Mouse (Mus musculus) hindbrain, embryonic 12.5 days (tissue): ENCODE measurements around the gene Hvcn1. TPM values are rescaled to one million over a fixed set of nuclear protein-coding genes. Genes with fewer than 3 reads are reported as not detected.
"Not testable (repeated sequence)": the region's sequence is repeated elsewhere in the genome, so short reads cannot be mapped to it uniquely, and the experiment has no call there.

ENCODE experiments used
- ATAC-seq: fragments of 200-750 bp; cut with Nextera tagmentation; 2 replicates; pipeline ENCODE4 v1.8.0; 2017; ENCODE audit warnings: moderate TSS enrichment; ENCODE audit not compliant: low FRiP score
- H3K27ac ChIP-seq: fragments of 300-500 bp; sonication (generic); 2 replicates; pipeline ENCODE4 v1.5.1; 2016; ENCODE audit warnings: mild to moderate bottlenecking
- H3K27me3 ChIP-seq: fragments of 300-500 bp; sonication (generic); 2 replicates; pipeline ENCODE4 v1.6.1; 2016; ENCODE audit warnings: mild to moderate bottlenecking
- H3K36me3 ChIP-seq: fragments of 300-500 bp; sonication (generic); 2 replicates; pipeline ENCODE4 v1.6.1; 2016; ENCODE audit warnings: mild to moderate bottlenecking
- H3K4me1 ChIP-seq: fragments of 300-500 bp; sonication (generic); 2 replicates; pipeline ENCODE4 v1.6.1; 2016
- H3K4me2 ChIP-seq: fragments of 300-500 bp; sonication (generic); replicated peaks from 2 replicates; pipeline ENCODE4 v1.6.1; 2016; ENCODE audit warnings: mild to moderate bottlenecking
- H3K4me3 ChIP-seq: fragments of 300-500 bp; sonication (generic); 2 replicates; pipeline ENCODE4 v1.5.1; 2016; ENCODE audit warnings: mild to moderate bottlenecking
- H3K9ac ChIP-seq: fragments of 300-500 bp; sonication (generic); 2 replicates; pipeline ENCODE4 v1.6.1; 2016; ENCODE audit warnings: mild to moderate bottlenecking, moderate library complexity
- H3K9me3 ChIP-seq: fragments of 300-500 bp; sonication (generic); replicated peaks from 2 replicates; pipeline ENCODE4 v1.6.1; 2016; ENCODE audit warnings: mild to moderate bottlenecking
- WGBS: fragments of 180-500 bp; shearing (Covaris S2); methylation state at CpG from one replicate; pipeline ENCODE4 v1.1.7; 2016; 5-methylcytosine and 5-hydroxymethylcytosine counted together
- polyA plus RNA-seq: library from polyadenylated mRNA; unstranded; fragments of >200 nt; fragmentation: Nextera tagmentation; extraction: Ambion mirVana; gene quantifications from 2 replicates; pipeline ENCODE4 v1.2.1, GENCODE M21; 2016

The Hvcn1 gene
- polyA plus RNA-seq, 1 experiment from 2014 or later: 6.7 TPM

DNA sequence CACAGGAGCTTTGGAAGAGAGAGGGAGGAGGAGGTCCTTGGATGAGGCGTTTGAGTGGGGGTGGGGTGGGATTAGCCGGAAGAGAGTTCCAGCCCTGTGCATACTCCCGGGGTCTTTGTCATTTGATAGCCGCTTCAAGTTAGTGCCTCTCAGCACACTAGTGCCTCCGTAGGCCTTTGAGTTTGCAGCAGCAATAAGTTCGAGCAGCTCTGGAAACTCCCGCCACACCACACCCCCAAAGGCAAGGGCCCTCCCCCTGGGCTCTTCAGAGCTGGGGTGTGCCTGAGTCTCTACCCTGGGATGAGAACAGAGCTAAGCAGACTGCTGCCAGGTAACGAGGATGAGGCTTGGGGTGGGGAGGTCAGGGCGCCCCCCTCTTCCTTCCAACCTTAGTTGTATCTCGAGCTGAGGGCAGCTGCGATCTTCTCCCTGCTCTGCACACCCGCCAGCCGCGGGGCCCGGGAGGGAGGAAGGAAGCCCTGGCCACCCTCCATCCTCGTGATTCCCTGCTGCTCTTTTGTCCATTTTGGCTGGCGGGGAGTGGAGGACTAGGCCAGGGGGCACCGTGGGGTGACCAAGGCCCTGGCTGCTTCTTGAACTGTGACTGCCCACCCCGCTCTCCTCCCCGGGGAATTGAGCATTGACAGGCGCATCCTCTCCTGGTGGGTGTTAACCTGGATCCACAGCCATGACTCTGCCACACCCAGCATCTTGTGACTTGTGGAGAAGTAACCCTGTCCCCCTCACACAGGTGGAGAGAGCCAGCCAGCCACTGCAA lies 3.2 kb downstream of the Hvcn1 start:
- 5% methylated on average over 20 of the region's 21 CpGs for WGBS
- Histone ChIP-seq H3K4me1 (peaks cover 14% of the 10 kb centered on the region), H3K9me3 (0 out of 2 replicates have a peak, but pooled peaks cover 4% of the 10 kb centered on the region), H3K36me3 (no peaks in the 10 kb centered on the region), H3K4me3 (peak overlapping the region; percentile 22), H3K9ac (peak overlapping the region; percentile 47; the same call in 1 of the 2 replicates), H3K4me2 (peak overlapping the region; percentile 52), H3K27me3 (no peaks in the 10 kb centered on the region), H3K27ac (peak overlapping the region; percentile 26; the same call in 1 of the 2 replicates)
- ATAC-seq: 0 out of 2 replicates have a peak, but pooled peaks have one; percentile 35

DNA sequence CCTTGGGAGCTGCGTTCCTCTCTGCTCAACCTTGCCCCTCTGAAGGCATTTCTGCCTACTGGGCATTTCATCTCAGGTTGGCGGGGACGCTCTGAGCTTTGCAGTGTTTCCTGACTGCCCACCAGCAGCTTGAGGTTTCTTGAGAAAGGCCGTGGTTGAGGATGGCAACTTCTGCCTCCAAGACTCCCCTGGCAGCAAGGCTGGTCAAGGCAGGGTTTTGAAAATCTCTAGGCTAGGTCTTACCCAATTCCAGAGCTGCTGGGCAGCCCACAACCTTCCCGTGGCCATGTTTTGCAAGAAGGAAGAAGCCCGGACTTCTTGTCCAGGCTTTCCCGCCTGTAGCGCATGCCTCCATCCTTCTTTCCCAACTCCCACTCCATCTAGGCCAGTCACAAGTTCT lies 4.3 kb downstream of the Hvcn1 start:
- Histone ChIP-seq H3K9me3 (0 out of 2 replicates have a peak, but pooled peaks cover 4% of the 10 kb centered on the region), H3K36me3 (no peaks in the 10 kb centered on the region), H3K27ac (no peak overlapping the region), H3K4me1 (peaks cover 14% of the 10 kb centered on the region), H3K9ac (no peak overlapping the region), H3K27me3 (no peaks in the 10 kb centered on the region), H3K4me2 (no peak overlapping the region), H3K4me3 (no peak overlapping the region)
- 91% methylated on average over 8 of the region's 8 CpGs for WGBS
- no peak for ATAC-seq

DNA sequence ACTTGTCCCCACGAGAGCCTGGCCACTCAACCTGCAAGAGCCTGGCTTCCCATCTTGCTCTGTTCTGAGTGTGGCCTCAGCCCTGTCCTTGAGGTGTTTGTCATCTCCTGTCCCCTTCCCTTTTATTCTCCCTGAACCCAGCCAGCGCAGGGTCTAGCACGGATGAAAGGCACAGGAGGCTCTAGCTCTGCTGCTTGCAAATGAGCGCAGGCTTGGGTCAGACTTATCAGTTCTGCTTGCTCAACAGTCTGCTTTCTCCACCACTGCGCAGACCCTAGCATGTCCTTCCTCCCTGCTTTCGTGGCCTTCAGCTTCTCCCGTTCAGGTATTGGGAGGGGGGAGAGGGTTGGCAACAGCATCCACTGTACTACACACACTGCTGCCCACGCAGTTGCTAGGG lies 5.5 kb downstream of the Hvcn1 start:
- Histone ChIP-seq H3K27me3 (no peaks in the 10 kb centered on the region), H3K36me3 (no peaks in the 10 kb centered on the region), H3K9me3 (0 out of 2 replicates have a peak, but pooled peaks cover 4% of the 10 kb centered on the region), H3K4me3 (no peak overlapping the region), H3K9ac (no peak overlapping the region), H3K4me1 (peaks cover 14% of the 10 kb centered on the region), H3K27ac (no peak overlapping the region), H3K4me2 (no peak overlapping the region)
- no peak for ATAC-seq
- 79% methylated on average over 8 of the region's 8 CpGs for WGBS

DNA sequence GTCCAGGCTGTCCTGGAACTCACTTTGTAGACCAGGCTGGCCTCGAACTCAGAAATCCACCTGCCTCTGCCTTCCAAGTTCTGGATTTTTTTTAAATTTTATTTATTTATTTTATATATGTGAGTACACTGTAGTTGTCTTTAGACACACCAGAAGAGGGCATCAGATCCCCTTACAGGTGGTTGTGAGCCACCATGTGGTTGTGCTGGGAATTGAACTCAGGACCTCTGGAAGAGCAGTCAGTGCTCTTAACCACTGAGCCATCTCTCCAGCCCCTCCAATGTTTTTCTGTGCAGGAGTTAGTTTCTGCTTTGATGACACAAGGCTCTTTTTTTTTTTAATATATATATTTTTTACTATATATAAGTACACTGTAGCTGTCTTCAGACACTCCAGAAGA lies 6.2 kb downstream of the Hvcn1 start:
- not testable (repeated sequence) for H3K4me3 ChIP-seq, H3K9me3 ChIP-seq, H3K4me2 ChIP-seq, ATAC-seq, H3K27me3 ChIP-seq, H3K36me3 ChIP-seq, H3K27ac ChIP-seq, H3K9ac ChIP-seq
- 100% methylated on average over 1 of the region's 1 CpGs for WGBS
- peaks cover 14% of the 10 kb centered on the region for H3K4me1 ChIP-seq

DNA sequence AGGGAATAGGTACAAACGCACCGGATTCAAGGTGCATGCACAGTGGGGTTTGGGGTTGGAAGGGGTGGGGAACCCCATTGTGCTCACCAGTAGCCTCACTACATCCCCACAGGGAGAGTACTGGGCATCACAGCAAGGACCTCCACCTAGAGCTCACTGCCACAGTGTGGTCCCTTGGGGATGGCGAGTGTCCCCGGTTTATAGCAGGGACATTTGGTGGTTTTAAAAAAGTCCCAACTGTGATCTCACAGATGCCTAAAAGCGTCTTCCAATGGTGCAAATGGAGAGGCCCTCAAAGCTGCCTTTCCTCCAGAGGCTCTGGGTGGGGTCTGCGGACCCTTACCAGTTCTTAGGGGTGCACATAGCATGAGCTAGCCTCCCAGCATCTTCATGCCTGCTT lies 7.3 kb downstream of the Hvcn1 start:
- Histone ChIP-seq H3K27ac (no peak overlapping the region), H3K4me1 (peaks cover 14% of the 10 kb centered on the region), H3K4me2 (no peak overlapping the region), H3K4me3 (no peak overlapping the region), H3K27me3 (no peaks in the 10 kb centered on the region), H3K36me3 (no peaks in the 10 kb centered on the region), H3K9me3 (no peaks in the 10 kb centered on the region), H3K9ac (no peak overlapping the region)
- WGBS: 88% methylated on average over 6 of the region's 6 CpGs
- no peak for ATAC-seq

DNA sequence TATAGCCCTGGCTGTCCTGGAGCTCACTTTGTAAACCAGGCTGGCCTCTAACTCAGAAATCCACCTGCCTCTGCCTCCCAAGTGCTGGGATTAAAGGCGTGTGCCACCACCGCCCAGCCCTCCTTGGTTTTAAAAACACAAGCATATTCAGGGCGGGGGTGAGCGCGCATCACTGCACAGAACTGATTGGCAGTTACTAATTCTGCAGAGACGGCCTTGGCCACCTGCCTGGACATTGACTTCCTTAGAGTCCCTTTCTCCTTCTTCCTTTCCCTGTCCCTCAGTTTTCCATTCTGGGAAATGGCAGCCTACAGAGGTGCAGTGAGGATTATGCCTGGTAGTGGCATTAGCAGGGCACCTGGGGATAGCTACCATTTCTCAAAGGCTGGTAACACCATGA lies 11.0 kb downstream of the Hvcn1 start:
- no peak overlapping the region for H3K9ac ChIP-seq
- WGBS: 84% methylated on average over 6 of the region's 6 CpGs
- no peaks in the 10 kb centered on the region for H3K27me3 ChIP-seq
- H3K4me1 ChIP-seq: peaks cover 10% of the 10 kb centered on the region
- H3K36me3 ChIP-seq: no peaks in the 10 kb centered on the region
- H3K4me3 ChIP-seq: no peak overlapping the region
- H3K9me3 ChIP-seq: no peaks in the 10 kb centered on the region
- no peak for ATAC-seq
- no peak overlapping the region for H3K27ac ChIP-seq
- H3K4me2 ChIP-seq: no peak overlapping the region

DNA sequence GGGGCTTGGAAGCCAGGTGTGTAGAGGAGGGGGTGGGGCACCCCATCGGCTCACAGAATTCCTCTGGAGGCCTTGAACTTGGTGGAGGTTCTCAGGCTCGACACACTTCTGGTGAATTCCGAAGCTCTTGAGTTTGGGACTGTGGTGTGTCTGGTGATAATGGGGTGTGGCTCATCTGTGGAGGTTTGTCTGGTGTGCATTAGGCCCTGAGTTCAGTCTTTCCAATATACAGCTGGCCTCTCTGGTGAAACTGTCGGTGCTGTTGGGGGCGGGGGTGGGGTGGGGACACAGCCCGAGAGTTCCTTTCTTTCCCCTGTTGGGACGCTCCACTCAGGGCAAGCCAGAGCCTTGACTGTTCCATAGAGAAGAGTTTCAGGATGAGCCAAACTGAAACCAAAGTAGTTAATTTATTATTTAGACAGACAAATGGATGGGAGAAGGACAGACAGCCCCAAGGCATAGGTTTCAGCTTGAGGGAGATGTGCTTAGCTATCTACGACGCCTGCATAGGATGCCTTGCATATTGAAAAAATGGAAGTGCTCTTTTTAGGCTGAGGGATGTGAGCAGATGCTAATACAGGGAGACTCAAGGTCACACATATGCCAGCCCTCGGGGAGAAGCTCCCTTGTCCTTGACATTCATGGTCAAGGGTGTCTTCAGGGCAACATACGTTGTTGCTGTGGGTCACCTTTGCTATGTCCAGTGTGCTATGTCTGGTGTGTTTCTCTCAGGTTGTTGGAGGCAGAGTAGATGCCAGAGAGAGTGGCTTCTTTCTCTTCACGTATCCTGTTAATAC lies 11.7 kb downstream of the Hvcn1 start:
- Histone ChIP-seq H3K36me3 (no peaks in the 10 kb centered on the region), H3K4me3 (no peak overlapping the region), H3K9ac (no peak overlapping the region), H3K4me2 (no peak overlapping the region), H3K4me1 (peaks cover 11% of the 10 kb centered on the region), H3K9me3 (no peaks in the 10 kb centered on the region), H3K27ac (no peak overlapping the region), H3K27me3 (no peaks in the 10 kb centered on the region)
- WGBS: 88% methylated on average over 12 of the region's 12 CpGs
- ATAC-seq: no peak

DNA sequence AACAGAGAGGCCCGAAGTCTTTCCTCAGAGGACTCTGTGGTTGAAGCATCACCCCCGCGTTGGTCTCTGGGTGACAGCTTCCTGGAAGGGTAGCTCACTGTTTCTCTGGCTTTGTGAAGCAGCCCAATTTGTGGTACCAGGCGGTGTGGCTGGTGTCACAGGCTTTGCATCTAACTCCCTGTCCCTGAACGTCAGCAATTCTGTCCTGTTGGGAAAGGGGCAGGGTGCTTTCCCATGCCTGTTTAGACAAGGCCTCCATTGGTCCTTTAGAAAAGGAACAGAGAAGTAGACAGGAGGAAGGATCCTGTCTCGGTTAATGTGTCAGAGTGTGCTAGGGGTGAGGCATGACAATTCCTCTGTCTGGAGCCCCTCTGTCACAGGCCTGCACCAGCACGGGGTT lies 12.3 kb downstream of the Hvcn1 start:
- no peak overlapping the region for H3K4me3 ChIP-seq
- H3K9me3 ChIP-seq: no peaks in the 10 kb centered on the region
- peaks cover 11% of the 10 kb centered on the region for H3K4me1 ChIP-seq
- H3K36me3 ChIP-seq: no peaks in the 10 kb centered on the region
- no peak overlapping the region for H3K27ac ChIP-seq
- WGBS: 83% methylated on average over 7 of the region's 7 CpGs
- H3K9ac ChIP-seq: no peak overlapping the region
- no peak overlapping the region for H3K4me2 ChIP-seq
- no peaks in the 10 kb centered on the region for H3K27me3 ChIP-seq
- no peak for ATAC-seq

DNA sequence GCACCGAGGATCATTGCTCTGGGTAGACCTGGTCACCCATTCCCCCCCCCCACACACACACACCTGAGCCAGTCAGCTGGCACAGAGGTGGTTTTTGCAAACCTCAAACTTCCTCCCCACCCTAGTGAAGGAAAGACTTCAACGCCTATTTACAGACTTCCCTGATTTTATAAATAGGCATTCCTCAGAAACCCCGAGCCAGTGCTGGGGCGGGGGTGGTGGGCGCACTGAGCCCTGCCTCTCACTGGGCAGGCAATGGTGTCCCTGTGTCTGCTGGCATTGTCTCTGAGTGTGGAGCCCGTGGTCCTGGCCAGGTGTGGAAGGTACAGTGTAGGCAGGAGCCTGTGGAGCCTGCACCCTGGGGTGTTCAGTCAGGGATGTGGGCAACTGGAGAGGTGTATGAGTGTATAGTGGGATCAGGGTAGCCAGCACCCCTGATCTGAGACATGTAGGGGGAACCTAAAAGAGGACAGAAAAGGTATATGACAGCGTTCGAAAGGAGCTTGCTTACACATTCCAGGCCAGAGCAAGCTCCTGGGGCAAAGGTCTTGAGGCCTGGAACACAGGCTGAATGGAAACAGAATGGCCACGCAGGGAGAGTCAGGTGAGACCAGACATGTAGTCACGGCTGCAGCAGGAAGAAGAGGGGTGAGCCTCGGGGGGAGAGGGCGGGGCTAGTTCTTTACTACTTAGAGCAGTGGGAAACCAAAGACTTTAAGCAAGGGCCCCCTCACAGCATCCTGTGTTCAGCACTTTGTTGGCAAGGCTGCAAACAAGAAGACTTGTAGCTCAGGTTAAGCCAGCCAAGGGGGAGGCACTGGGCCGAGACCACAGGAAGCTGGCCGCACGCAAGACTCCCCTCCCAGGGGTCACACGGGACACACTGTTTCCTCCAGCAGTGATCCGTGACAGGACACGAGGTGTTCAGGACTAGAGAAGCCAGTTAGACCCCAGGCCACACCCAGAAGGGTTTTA lies 13.3 kb downstream of the Hvcn1 start:
- H3K9me3 ChIP-seq: no peaks in the 10 kb centered on the region
- H3K27ac ChIP-seq: no peak overlapping the region
- no peak for ATAC-seq
- peaks cover 11% of the 10 kb centered on the region for H3K4me1 ChIP-seq
- H3K4me2 ChIP-seq: no peak overlapping the region
- H3K27me3 ChIP-seq: no peaks in the 10 kb centered on the region
- H3K9ac ChIP-seq: no peak overlapping the region
- no peak overlapping the region for H3K4me3 ChIP-seq
- WGBS: 69% methylated on average over 18 of the region's 18 CpGs
- no peaks in the 10 kb centered on the region for H3K36me3 ChIP-seq

DNA sequence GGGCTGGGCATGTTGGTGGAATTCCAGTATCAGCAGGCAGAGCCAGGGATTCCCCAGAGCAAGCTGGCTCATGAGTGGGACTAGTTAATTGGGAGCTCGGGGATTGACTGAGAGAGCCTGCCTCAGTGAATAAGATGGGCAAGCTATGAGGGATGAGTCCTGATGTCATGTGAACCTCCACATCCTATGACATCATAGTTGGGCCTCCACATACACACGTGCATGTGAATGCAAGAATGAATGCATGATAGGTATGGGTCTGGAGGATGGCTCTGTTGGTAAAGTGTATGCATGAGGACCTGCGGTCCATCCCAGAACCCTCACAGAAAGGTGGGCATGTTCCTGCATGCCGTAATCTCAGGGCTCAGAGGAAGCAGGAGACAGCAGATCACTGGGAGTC lies 14.5 kb downstream of the Hvcn1 start:
- Histone ChIP-seq H3K9me3 (no peaks in the 10 kb centered on the region), H3K4me2 (no peak overlapping the region), H3K36me3 (no peaks in the 10 kb centered on the region), H3K4me1 (peaks cover 11% of the 10 kb centered on the region), H3K9ac (no peak overlapping the region), H3K27ac (no peak overlapping the region), H3K4me3 (no peak overlapping the region), H3K27me3 (no peaks in the 10 kb centered on the region)
- no peak for ATAC-seq
- WGBS: 94% methylated on average over 4 of the region's 4 CpGs

DNA sequence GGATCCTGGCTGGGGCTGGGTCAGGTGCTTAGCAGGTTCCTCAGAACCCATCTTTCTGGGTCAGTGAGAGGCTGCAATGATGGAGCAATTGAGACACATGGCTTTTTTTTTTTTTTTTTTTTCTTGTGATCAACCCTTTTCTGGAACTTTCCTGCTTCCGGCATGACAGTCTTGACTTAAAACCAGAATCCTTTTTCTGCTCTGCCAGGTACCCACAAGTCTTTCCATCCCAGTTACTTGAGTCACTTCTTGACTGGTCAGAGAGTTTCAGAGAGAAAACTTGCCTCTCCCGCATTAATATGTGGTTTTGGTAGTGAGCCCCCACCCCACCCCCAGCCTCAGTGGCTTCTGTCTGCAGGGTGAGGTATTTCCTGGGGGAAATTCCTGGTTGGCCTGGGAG lies 17.7 kb downstream of the Hvcn1 start:
- no peak overlapping the region for H3K27ac ChIP-seq
- no peak overlapping the region for H3K9ac ChIP-seq
- WGBS: 87% methylated on average over 2 of the region's 2 CpGs
- no peak overlapping the region for H3K4me2 ChIP-seq
- no peak for ATAC-seq
- no peaks in the 10 kb centered on the region for H3K36me3 ChIP-seq
- no peaks in the 10 kb centered on the region for H3K9me3 ChIP-seq
- no peak overlapping the region for H3K4me3 ChIP-seq
- H3K4me1 ChIP-seq: peaks cover 11% of the 10 kb centered on the region
- H3K27me3 ChIP-seq: no peaks in the 10 kb centered on the region

DNA sequence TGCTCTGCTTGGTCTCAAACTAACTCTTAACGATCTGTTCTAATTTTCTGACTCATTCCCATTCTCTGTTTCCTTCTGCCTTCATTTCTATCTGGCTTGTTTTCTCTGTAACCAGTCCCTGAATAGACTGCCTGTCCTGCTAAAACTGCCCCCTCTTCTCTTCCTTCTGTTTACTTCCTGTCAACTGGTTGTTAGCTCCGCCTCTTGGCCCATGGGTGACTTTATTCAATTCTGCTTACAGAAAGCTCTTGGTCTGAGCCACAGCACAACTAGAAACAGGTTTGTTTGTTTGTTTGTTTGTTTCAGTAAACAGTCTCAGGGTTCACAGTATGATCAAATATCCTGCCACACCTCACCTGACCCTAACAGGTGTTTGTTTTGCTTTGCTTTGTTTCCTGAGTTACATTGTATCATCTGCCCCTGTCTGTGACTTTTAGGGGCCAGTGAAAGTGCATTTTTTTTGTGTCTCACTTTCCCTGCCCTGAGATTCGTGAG lies 21.7 kb downstream of the Hvcn1 start:
- H3K36me3 ChIP-seq: no peaks in the 10 kb centered on the region
- H3K9ac ChIP-seq: no peak overlapping the region
- WGBS: 80% methylated on average over 3 of the region's 3 CpGs
- no peak for ATAC-seq
- no peaks in the 10 kb centered on the region for H3K4me1 ChIP-seq
- H3K4me3 ChIP-seq: no peak overlapping the region
- no peak overlapping the region for H3K27ac ChIP-seq
- no peak overlapping the region for H3K4me2 ChIP-seq
- H3K9me3 ChIP-seq: no peaks in the 10 kb centered on the region
- no peaks in the 10 kb centered on the region for H3K27me3 ChIP-seq
